Mouse (Mus musculus) intestine, embryonic 16.5 days (tissue): ENCODE data around the gene Ppfia1. TPM values are rescaled to one million over a fixed set of nuclear protein-coding genes. Genes with fewer than 3 reads are reported as not detected.

Experiments
- ATAC-seq: fragments of 200-750 bp; cut with Nextera tagmentation; 2 replicates; pipeline ENCODE4 v1.8.0; 2017; ENCODE audit warnings: moderate TSS enrichment, moderate library complexity
- H3K27ac ChIP-seq: fragments of 300-500 bp; sonication (generic); 2 replicates; pipeline ENCODE4 v1.5.1; 2014; ENCODE audit warnings: mild to moderate bottlenecking, low read length
- H3K27me3 ChIP-seq: fragments of 300-500 bp; sonication (generic); replicated peaks from 2 replicates; pipeline ENCODE4 v1.6.1; 2014; ENCODE audit warnings: low read length, control low read depth, mixed read lengths; ENCODE audit not compliant: control insufficient read depth, insufficient read depth
- H3K36me3 ChIP-seq: fragments of 300-500 bp; sonication (generic); 2 replicates; pipeline ENCODE4 v1.6.1; 2014; ENCODE audit warnings: low read length, control low read depth; ENCODE audit not compliant: control insufficient read depth, insufficient read depth
- H3K4me1 ChIP-seq: fragments of 300-500 bp; sonication (generic); 2 replicates; pipeline ENCODE4 v1.6.1; 2014; ENCODE audit warnings: low read length, control low read depth, mixed read lengths; ENCODE audit not compliant: control insufficient read depth, insufficient read depth
- H3K4me2 ChIP-seq: fragments of 300-500 bp; sonication (generic); 2 replicates; pipeline ENCODE4 v1.6.1; 2014; ENCODE audit warnings: low read depth, low read length, control low read depth
- H3K4me3 ChIP-seq: fragments of 300-500 bp; sonication (generic); 2 replicates; pipeline ENCODE4 v1.5.1; 2014; ENCODE audit warnings: mild to moderate bottlenecking, low read length
- H3K9ac ChIP-seq: fragments of 300-500 bp; sonication (generic); 2 replicates; pipeline ENCODE4 v1.6.1; 2014; ENCODE audit warnings: low read depth, low read length
- H3K9me3 ChIP-seq: fragments of 300-500 bp; sonication (generic); 2 replicates; pipeline ENCODE4 v1.6.1; 2016; ENCODE audit warnings: low read length, control low read depth; ENCODE audit not compliant: control insufficient read depth
- WGBS: fragments of 180-500 bp; shearing (Covaris S2); extraction: QIAGEN DNeasy Blood & Tissue Kit; methylation state at CpG from one replicate; pipeline ENCODE4 v1.1.7; 2014; 5-methylcytosine and 5-hydroxymethylcytosine counted together
- polyA plus RNA-seq: library from polyadenylated mRNA; unstranded; fragments of >200 nt; fragmentation: Nextera tagmentation; extraction: Ambion mirVana; gene quantifications from 2 replicates; pipeline ENCODE4 v1.2.1, GENCODE M21; 2015

The Ppfia1 gene
- polyA plus RNA-seq, 1 experiment from 2014 or later, result 13.8 TPM

- no peaks in the 10 kb centered on the region for H3K27me3 ChIP-seq
- no peak overlapping the region for H3K4me2 ChIP-seq
- no peak overlapping the region for H3K9ac ChIP-seq
- 0 out of 2 replicates have a peak, but pooled peaks cover 3% of the 10 kb centered on the region for H3K36me3 ChIP-seq
- ATAC-seq, result no peak
- WGBS, result 94% methylated on average over 5 of the region's 5 CpGs
- no peak overlapping the region for H3K27ac ChIP-seq
- H3K4me3 ChIP-seq, result no peak overlapping the region
- no peaks in the 10 kb centered on the region for H3K4me1 ChIP-seq
- H3K9me3 ChIP-seq, result no peaks in the 10 kb centered on the region
Measured at GRCm38 (mm10) chr7:144519852-144520251, 33.7 kb downstream of the Ppfia1 start.

DNA sequence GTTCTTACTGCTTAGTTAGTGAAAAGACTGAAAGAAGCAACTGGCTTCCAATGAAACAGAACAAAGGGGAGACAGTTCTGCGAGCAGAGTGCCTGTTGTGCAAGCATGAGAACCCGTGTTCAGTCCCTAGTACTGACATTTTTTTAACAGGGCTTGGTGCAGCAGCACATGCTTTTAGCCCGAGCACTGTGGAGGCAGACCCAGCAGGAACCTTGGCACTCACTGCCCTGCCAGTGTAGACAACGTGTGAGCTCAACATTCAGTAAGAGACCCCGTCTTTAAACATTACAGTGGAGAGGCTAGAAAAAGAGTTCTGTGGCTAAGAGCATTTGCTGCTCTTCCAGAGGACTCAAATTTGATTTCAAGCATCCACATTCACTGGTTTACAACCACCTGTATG lies 36.8 kb downstream of the Ppfia1 start:
- H3K9ac ChIP-seq, result no peak overlapping the region
- H3K27ac ChIP-seq, result no peak overlapping the region; the same call in 1 of the 2 replicates
- peaks cover 19% of the 10 kb centered on the region for H3K36me3 ChIP-seq
- no peak overlapping the region for H3K4me3 ChIP-seq
- H3K27me3 ChIP-seq, result no peaks in the 10 kb centered on the region
- WGBS, result 80% methylated on average over 5 of the region's 5 CpGs
- H3K4me2 ChIP-seq, result no peak overlapping the region
- H3K4me1 ChIP-seq, result no peaks in the 10 kb centered on the region
- no peak; the same call in 1 of the 2 replicates for ATAC-seq
- no peaks in the 10 kb centered on the region for H3K9me3 ChIP-seq

GRCm38 (mm10) chr7:144509090-144509489 lies 44.4 kb downstream of the Ppfia1 start:
- Histone ChIP-seq H3K27ac (no peak overlapping the region), H3K27me3 (no peaks in the 10 kb centered on the region), H3K4me3 (no peak overlapping the region), H3K9me3 (no peaks in the 10 kb centered on the region), H3K9ac (no peak overlapping the region), H3K36me3 (peaks cover 14% of the 10 kb centered on the region), H3K4me2 (no peak overlapping the region), H3K4me1 (no peaks in the 10 kb centered on the region)
- ATAC-seq, result no peak
- 94% methylated on average over 4 of the region's 4 CpGs for WGBS

- peaks cover 7% of the 10 kb centered on the region; the same call in 1 of the 2 replicates for H3K36me3 ChIP-seq
Measured at GRCm38 (mm10) chr7:144506807-144507206, 46.7 kb downstream of the Ppfia1 start.

GRCm38 (mm10) chr7:144503959-144504358 lies 49.6 kb downstream of the Ppfia1 start:
- 86% methylated on average over 4 of the region's 4 CpGs for WGBS
- peaks cover 7% of the 10 kb centered on the region; the same call in 1 of the 2 replicates for H3K36me3 ChIP-seq
- no peak overlapping the region for H3K9ac ChIP-seq
- H3K4me3 ChIP-seq, result no peak overlapping the region
- H3K4me1 ChIP-seq, result no peaks in the 10 kb centered on the region
- H3K4me2 ChIP-seq, result no peak overlapping the region
- no peak overlapping the region for H3K27ac ChIP-seq
- ATAC-seq, result no peak
- H3K27me3 ChIP-seq, result no peaks in the 10 kb centered on the region
- no peaks in the 10 kb centered on the region for H3K9me3 ChIP-seq

More at GRCm38 (mm10) chr7:144506807-144507206, 46.7 kb downstream of the Ppfia1 start:
- Histone ChIP-seq H3K9me3 (no peaks in the 10 kb centered on the region), H3K27me3 (no peaks in the 10 kb centered on the region), H3K4me3 (no peak overlapping the region), H3K4me1 (no peaks in the 10 kb centered on the region), H3K27ac (no peak overlapping the region), H3K4me2 (no peak overlapping the region), H3K9ac (no peak overlapping the region)
- WGBS, result 92% methylated on average over 1 of the region's 1 CpGs
- no peak for ATAC-seq

DNA sequence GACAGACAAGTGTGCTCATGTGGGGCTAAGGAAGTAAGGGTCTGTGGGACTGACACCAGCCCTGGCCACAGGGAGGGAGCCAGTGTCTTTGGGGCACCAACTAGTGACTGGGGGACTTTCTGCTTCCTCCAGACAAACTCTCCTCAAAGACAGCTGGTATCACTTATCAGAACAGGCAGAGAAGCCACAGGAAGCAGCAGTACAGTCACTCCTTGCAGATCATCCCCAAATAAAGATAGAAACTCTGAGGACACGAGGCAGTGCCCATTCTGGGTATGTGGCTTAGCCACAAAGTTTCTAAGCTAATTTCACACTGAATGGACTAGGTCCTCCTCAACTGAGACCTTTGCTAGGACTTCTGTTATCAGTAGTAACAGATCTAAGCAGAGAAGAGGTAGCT lies 60.6 kb downstream of the Ppfia1 start:
- 75% methylated on average over 1 of the region's 1 CpGs for WGBS
- H3K4me1 ChIP-seq, result no peaks in the 10 kb centered on the region
- H3K36me3 ChIP-seq, result peaks cover 28% of the 10 kb centered on the region
- H3K27me3 ChIP-seq, result no peaks in the 10 kb centered on the region
- H3K4me2 ChIP-seq, result no peak overlapping the region
- H3K9ac ChIP-seq, result no peak overlapping the region
- no peaks in the 10 kb centered on the region for H3K9me3 ChIP-seq
- no peak overlapping the region for H3K27ac ChIP-seq
- H3K4me3 ChIP-seq, result no peak overlapping the region
- no peak for ATAC-seq

- no peak for ATAC-seq
- 84% methylated on average over 8 of the region's 8 CpGs for WGBS
- no peak overlapping the region; the same call in 1 of the 2 replicates for H3K27ac ChIP-seq
Measured at GRCm38 (mm10) chr7:144490201-144490873, 63.2 kb downstream of the Ppfia1 start.

DNA sequence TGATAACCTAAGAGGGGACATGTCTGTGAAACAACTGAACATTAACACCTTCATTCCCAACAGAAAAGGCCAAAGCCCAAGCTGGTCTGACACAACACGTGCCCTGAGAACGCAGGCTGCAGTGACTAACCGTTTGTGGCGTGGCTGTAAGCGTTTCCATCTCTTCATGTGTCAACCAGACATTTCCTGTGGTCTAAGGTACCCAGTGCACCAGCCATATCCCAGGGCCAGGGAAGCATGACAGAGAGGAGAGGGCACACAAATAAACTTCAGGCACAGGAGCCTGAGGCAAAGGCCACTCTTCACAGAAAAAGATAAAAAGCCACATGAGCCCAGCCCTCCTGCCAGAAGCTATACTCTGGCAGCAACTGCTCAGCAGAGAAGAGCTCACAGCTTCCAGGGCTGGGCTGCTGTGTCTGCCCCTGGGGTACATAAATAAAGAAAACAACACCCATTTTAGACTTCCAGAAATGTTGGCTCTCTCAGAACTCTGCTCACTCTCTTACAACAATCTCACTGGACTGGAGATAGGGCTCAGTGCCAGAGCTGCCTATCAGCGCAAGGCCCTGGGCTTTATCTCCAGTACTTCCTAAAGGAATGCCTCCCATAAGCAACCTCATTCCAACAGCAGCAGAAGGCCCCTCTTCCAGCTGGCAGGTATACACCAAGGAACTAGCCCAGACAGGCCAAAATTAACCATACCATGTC lies 64.3 kb downstream of the Ppfia1 start:
- Histone ChIP-seq H3K9ac (no peak overlapping the region), H3K36me3 (peaks cover 19% of the 10 kb centered on the region), H3K4me3 (no peak overlapping the region), H3K9me3 (no peaks in the 10 kb centered on the region), H3K4me2 (no peak overlapping the region), H3K27ac (0 out of 2 replicates have a peak overlapping the region, but pooled peaks have one; percentile 1), H3K4me1 (no peaks in the 10 kb centered on the region), H3K27me3 (no peaks in the 10 kb centered on the region)
- WGBS, result 80% methylated on average over 6 of the region's 6 CpGs
- peak; percentile 55 for ATAC-seq

More at GRCm38 (mm10) chr7:144490201-144490873, 63.2 kb downstream of the Ppfia1 start:
- Histone ChIP-seq H3K9me3 (no peaks in the 10 kb centered on the region), H3K4me2 (no peak overlapping the region), H3K9ac (no peak overlapping the region), H3K36me3 (peaks cover 12% of the 10 kb centered on the region; the same call in 1 of the 2 replicates), H3K27me3 (no peaks in the 10 kb centered on the region), H3K4me3 (no peak overlapping the region), H3K4me1 (no peaks in the 10 kb centered on the region)

- Histone ChIP-seq H3K4me3 (no peak overlapping the region), H3K27me3 (no peaks in the 10 kb centered on the region), H3K9me3 (no peaks in the 10 kb centered on the region), H3K36me3 (peaks cover 11% of the 10 kb centered on the region), H3K4me1 (no peaks in the 10 kb centered on the region), H3K4me2 (no peak overlapping the region), H3K9ac (no peak overlapping the region), H3K27ac (peak overlapping the region; percentile 14; the same call in 1 of the 2 replicates)
- peak; percentile 62; the same call in 1 of the 2 replicates for ATAC-seq
Measured at GRCm38 (mm10) chr7:144480314-144480713, 73.2 kb downstream of the Ppfia1 start.
